Mouse (Mus musculus) heart, postnatal 4 days (tissue): ENCODE data around the gene 4930474N05Rik. TPM values are rescaled to one million over a fixed set of nuclear protein-coding genes. Genes with fewer than 3 reads are reported as not detected.

ENCODE experiments used
- DNase-seq: peaks from one replicate; pipeline ENCODE4 v3.0.0; 2021
- total RNA-seq, 2 experiments: library from RNA; stranded (reverse); gene quantifications; 2 replicates each; pipeline ENCODE4 v1.2.3; 2021

Gene 4930474N05Rik
- total RNA-seq, result not detected

GRCm38 (mm10) chr14:36094617-36095016 lies at the start of gene 4930474N05Rik:
Gene 4930474N05Rik, plus strand, starts transcription at chr14:36094917.
- no peak for DNase-seq

- DNase-seq, result peak; percentile 65
Observed at GRCm38 (mm10) chr14:36048746-36049391, 45.8 kb upstream of the 4930474N05Rik start.

GRCm38 (mm10) chr14:36053281-36053680 lies 41.4 kb upstream of the 4930474N05Rik start:
- DNase-seq, result no peak

- no peak for DNase-seq
Observed at GRCm38 (mm10) chr14:36098528-36098927, 3.8 kb downstream of the 4930474N05Rik start.

- DNase-seq, result no peak
Observed at GRCm38 (mm10) chr14:36099647-36100046, 4.9 kb downstream of the 4930474N05Rik start.

GRCm38 (mm10) chr14:36100731-36101130 lies 6.0 kb downstream of the 4930474N05Rik start:
- DNase-seq, result no peak

GRCm38 (mm10) chr14:36114481-36114880 lies 19.8 kb downstream of the 4930474N05Rik start:
- DNase-seq, result no peak

GRCm38 (mm10) chr14:36123775-36124335 lies 29.1 kb downstream of the 4930474N05Rik start:
- no peak for DNase-seq

- no peak for DNase-seq
Observed at GRCm38 (mm10) chr14:36135749-36136148, 41.0 kb downstream of the 4930474N05Rik start.

GRCm38 (mm10) chr14:36137696-36138095 lies 43.0 kb downstream of the 4930474N05Rik start:
- DNase-seq, result no peak

GRCm38 (mm10) chr14:36145261-36145660 lies 50.5 kb downstream of the 4930474N05Rik start:
- DNase-seq, result no peak
